Comparison of ENCODE assay signal across 16 mouse cellular contexts in the genomic region with DNA sequence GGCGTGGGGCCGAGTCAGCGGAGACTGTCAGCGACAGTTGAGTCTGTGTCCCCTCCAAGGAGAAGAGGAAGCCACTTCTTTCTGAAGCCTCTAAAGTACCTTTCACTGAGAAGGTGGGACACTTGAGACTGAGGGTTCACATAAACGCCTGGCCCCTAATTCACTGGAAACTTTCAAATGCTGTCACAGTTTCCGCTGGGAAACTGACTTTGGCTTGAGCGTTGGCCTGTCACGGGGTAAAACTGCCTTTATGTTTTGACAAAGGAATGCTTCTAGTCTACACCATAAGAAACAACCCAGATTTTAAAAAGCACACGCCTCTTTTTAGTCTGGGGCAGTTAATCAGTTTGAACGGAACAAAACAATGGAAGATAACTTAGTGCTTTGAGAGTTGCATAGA. TPM values are rescaled to one million over a fixed set of nuclear protein-coding genes. Genes with fewer than 3 reads are reported as not detected.
A peak's percentile ranks its signal among the peaks of the same experiment; 100 is the strongest.
DNase-seq lines count a peak whose midpoint lies in the region; ATAC-seq lines count a peak whose summit lies in the region.
"Had no signal": no experiment of that assay in that cellular context is flagged by ENCODE, and none has a peak within 500 bp of the region (broad histone marks: within the 10 kb centered on the region; RNA-seq: fewer than 3 reads in every experiment).

No protein-coding gene starts in this region.

- peaks cover 87% of the 10 kb centered on the region for H3K4me1 ChIP-seq in heart, embryonic 10.5 days
- peaks cover 83% of the 10 kb centered on the region for H3K4me1 ChIP-seq in hindbrain, embryonic 16.5 days (ENCODE audit: control insufficient read depth, insufficient read depth, low read depth, low read length)
- peaks cover 92% of the 10 kb centered on the region for H3K4me1 ChIP-seq in hindbrain, embryonic 14.5 days (replicated peaks; ENCODE audit: control insufficient read depth, insufficient read depth, low read length)
- H3K4me1 ChIP-seq in neural tube, embryonic 13.5 days (replicated peaks): peaks cover 98% of the 10 kb centered on the region

- no peak for ATAC-seq in hindbrain, embryonic 16.5 days
- no peak for ATAC-seq in hindbrain, embryonic 14.5 days (ENCODE audit: low FRiP score)
- ATAC-seq in neural tube, embryonic 13.5 days (ENCODE audit: low read depth): no peak
- ATAC-seq: forebrain, embryonic 15.5 days; inflammation-experienced regulatory T-cells, adult 6 months had no signal

- WGBS in heart, embryonic 10.5 days: 58% methylated on average over 10 of the region's 10 CpGs
- WGBS in hindbrain, embryonic 16.5 days: 45% methylated on average over 10 of the region's 10 CpGs
- 49% methylated on average over 10 of the region's 10 CpGs for WGBS in hindbrain, embryonic 14.5 days
- 45% methylated on average over 10 of the region's 10 CpGs for WGBS in neural tube, embryonic 13.5 days

- H3K4me3 ChIP-seq in heart, embryonic 10.5 days: no peak overlapping the region
- H3K4me3 ChIP-seq in hindbrain, embryonic 16.5 days (ENCODE audit: low read length): no peak overlapping the region
- H3K4me3 ChIP-seq in hindbrain, embryonic 14.5 days (replicated peaks; ENCODE audit: low read length): no peak overlapping the region
- H3K4me3 ChIP-seq in neural tube, embryonic 13.5 days: no peak overlapping the region
- H3K4me3 ChIP-seq: forebrain, embryonic 15.5 days had no signal

- no peak overlapping the region for H3K9ac ChIP-seq in hindbrain, embryonic 16.5 days (ENCODE audit: low read depth, low read length)
- no peak overlapping the region for H3K9ac ChIP-seq in hindbrain, embryonic 14.5 days
- no peak overlapping the region for H3K9ac ChIP-seq in neural tube, embryonic 13.5 days
- H3K9ac ChIP-seq: forebrain, embryonic 15.5 days had no signal

- no peak for DNase-seq in heart, embryonic 10.5 days (ENCODE audit: low spot score)
- no peak for DNase-seq in heart, postnatal 25 days (ENCODE audit: low spot score)
- DNase-seq in hindbrain, embryonic 14.5 days (ENCODE audit: low spot score): no peak
- DNase-seq in neural tube, embryonic 10.5 days (ENCODE audit: extremely low spot score, low spot score): no peak
- DNase-seq in splenic B cell, adult 2 months (ENCODE audit: low read depth, low spot score): peak; percentile 36
- no peak for DNase-seq in left cerebral cortex, postnatal 25 days (ENCODE audit: low spot score in 2 of 2)
- DNase-seq: adrenal gland, postnatal 10 days; cerebellum, adult 9-10 months; kidney, postnatal 14 days; lung, postnatal 4 days; midbrain, embryonic 14.5 days; thymus, adult 18-20 months had no signal

- H3K9me3 ChIP-seq in heart, embryonic 10.5 days: no peaks in the 10 kb centered on the region
- no peaks in the 10 kb centered on the region for H3K9me3 ChIP-seq in hindbrain, embryonic 16.5 days (ENCODE audit: control insufficient read depth, low read length)
- no peaks in the 10 kb centered on the region for H3K9me3 ChIP-seq in hindbrain, embryonic 14.5 days (ENCODE audit: control insufficient read depth, low read length)
- H3K9me3 ChIP-seq in neural tube, embryonic 13.5 days: no peaks in the 10 kb centered on the region
- H3K9me3 ChIP-seq: forebrain, embryonic 15.5 days had no signal

- H3K36me3 ChIP-seq in heart, embryonic 10.5 days: no peaks in the 10 kb centered on the region
- H3K36me3 ChIP-seq in hindbrain, embryonic 16.5 days (ENCODE audit: control insufficient read depth, insufficient read depth, low read length): no peaks in the 10 kb centered on the region
- 0 out of 2 replicates have a peak, but pooled peaks cover 8% of the 10 kb centered on the region for H3K36me3 ChIP-seq in hindbrain, embryonic 14.5 days (replicated peaks; ENCODE audit: control insufficient read depth, insufficient read depth)
- 0 out of 2 replicates have a peak, but pooled peaks cover 5% of the 10 kb centered on the region for H3K36me3 ChIP-seq in neural tube, embryonic 13.5 days
- no peaks in the 10 kb centered on the region for H3K36me3 ChIP-seq in splenic B cell, adult 2 months (ENCODE audit: control insufficient read depth, insufficient read depth, low read length, poor library complexity, severe bottlenecking)
- H3K36me3 ChIP-seq: forebrain, embryonic 15.5 days had no signal

- 0 out of 2 replicates have a peak overlapping the region, but pooled peaks have one; percentile 16 for H3K27ac ChIP-seq in heart, embryonic 10.5 days
- H3K27ac ChIP-seq in hindbrain, embryonic 16.5 days (ENCODE audit: low read depth, low read length): peak overlapping the region; percentile 45
- H3K27ac ChIP-seq in hindbrain, embryonic 14.5 days: no peak overlapping the region
- peak overlapping the region; percentile 52; the same call in 1 of the 2 replicates for H3K27ac ChIP-seq in neural tube, embryonic 13.5 days (replicated peaks)
- H3K27ac ChIP-seq: forebrain, embryonic 15.5 days had no signal

- no peaks in the 10 kb centered on the region for H3K27me3 ChIP-seq in heart, embryonic 10.5 days (ENCODE audit: insufficient read depth, poor library complexity, severe bottlenecking)
- no peaks in the 10 kb centered on the region for H3K27me3 ChIP-seq in hindbrain, embryonic 16.5 days (replicated peaks; ENCODE audit: control insufficient read depth, insufficient read depth, low read length)
- no peaks in the 10 kb centered on the region for H3K27me3 ChIP-seq in hindbrain, embryonic 14.5 days (ENCODE audit: control insufficient read depth, insufficient read depth, low read length)
- no peaks in the 10 kb centered on the region for H3K27me3 ChIP-seq in neural tube, embryonic 13.5 days
- H3K27me3 ChIP-seq in splenic B cell, adult 2 months (ENCODE audit: control insufficient read depth, insufficient read depth, low read length, poor library complexity, severe bottlenecking): no peaks in the 10 kb centered on the region
- H3K27me3 ChIP-seq: forebrain, embryonic 15.5 days had no signal

- no peak overlapping the region for H3K4me2 ChIP-seq in hindbrain, embryonic 16.5 days (ENCODE audit: low read length)
- H3K4me2 ChIP-seq in hindbrain, embryonic 14.5 days (replicated peaks): no peak overlapping the region
- no peak overlapping the region for H3K4me2 ChIP-seq in neural tube, embryonic 13.5 days
- H3K4me2 ChIP-seq: forebrain, embryonic 15.5 days had no signal

- intact Hi-C loops in heart, postnatal 25 days (cut with DNase I): no loop called here
- intact Hi-C loops in left cerebral cortex, postnatal 25 days (cut with DNase I): no loop called here

RNA-seq across cellular contexts. Expression of a gene that starts 32.2 kb away (rescaled TPM):
- 19.0 and 24.7 TPM in 2 replicates for polyA plus RNA-seq in heart, embryonic 10.5 days (2016; fragmentation: Nextera tagmentation; extraction: Ambion mirVana)
- total RNA-seq in heart, postnatal 25 days (2021): 100 to 1,000 TPM; 155 to 174 TPM
- 21.7 and 22.1 TPM in 2 replicates for polyA plus RNA-seq in hindbrain, embryonic 16.5 days (2015; fragmentation: Nextera tagmentation; extraction: Ambion mirVana)
- polyA plus RNA-seq in hindbrain, embryonic 14.5 days (2014; fragmentation: Nextera tagmentation; extraction: Ambion mirVana): 46.5 and 51.2 TPM in 2 replicates
- 49.0 and 56.3 TPM in 2 replicates for polyA plus RNA-seq in neural tube, embryonic 13.5 days (2015; fragmentation: Nextera tagmentation; extraction: Ambion mirVana)
- total RNA-seq in left cerebral cortex, postnatal 25 days (2021): 100 to 1,000 TPM; 115 to 131 TPM
